In the genomic region with DNA sequence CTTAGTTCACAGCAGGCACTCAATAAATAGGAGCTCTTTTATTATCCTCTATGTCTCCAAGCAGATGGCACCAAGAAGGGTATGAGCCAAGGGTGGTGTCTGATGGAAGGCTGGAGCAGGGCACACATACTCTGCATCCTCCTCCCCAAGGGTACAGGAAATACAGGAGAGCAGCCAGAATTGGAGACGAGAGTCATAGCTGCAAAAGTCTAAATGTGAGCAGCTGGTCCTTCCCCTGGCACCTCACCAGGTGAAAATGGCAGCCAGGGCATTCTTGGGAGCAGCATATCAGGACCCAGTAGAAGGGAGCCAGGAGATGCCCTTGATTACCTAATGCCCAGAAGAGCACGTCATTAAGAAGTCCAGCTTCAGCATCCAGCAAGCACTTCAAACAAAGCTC, we compare ENCODE assay signal across 15 mouse cellular contexts.
DNase-seq lines count a peak whose midpoint lies in the region; ATAC-seq lines count a peak whose summit lies in the region.
"Had no signal": no experiment of that assay in that cellular context is flagged by ENCODE, and none has a peak within 500 bp of the region (broad histone marks: within the 10 kb centered on the region; RNA-seq: fewer than 3 reads in every experiment).

No protein-coding gene starts in this region.

- H3K27me3 ChIP-seq in forebrain, embryonic 15.5 days, result no peaks in the 10 kb centered on the region
- no peaks in the 10 kb centered on the region for H3K27me3 ChIP-seq in forebrain, embryonic 11.5 days (ENCODE audit: control insufficient read depth, insufficient read depth, low read length)
- H3K27me3 ChIP-seq: heart, embryonic 15.5 days; limb, embryonic 12.5 days; liver, embryonic 15.5 days; midbrain, embryonic 13.5 days had no signal

- H3K9me3 ChIP-seq in forebrain, embryonic 15.5 days, result no peaks in the 10 kb centered on the region
- no peaks in the 10 kb centered on the region for H3K9me3 ChIP-seq in forebrain, embryonic 11.5 days (ENCODE audit: control insufficient read depth, low read length)
- H3K9me3 ChIP-seq: heart, embryonic 15.5 days; limb, embryonic 12.5 days; liver, embryonic 15.5 days; midbrain, embryonic 13.5 days had no signal

- no peaks in the 10 kb centered on the region for H3K4me1 ChIP-seq in forebrain, embryonic 15.5 days
- H3K4me1 ChIP-seq in forebrain, embryonic 11.5 days (replicated peaks; ENCODE audit: control insufficient read depth, insufficient read depth, low read length), result no peaks in the 10 kb centered on the region
- H3K4me1 ChIP-seq: heart, embryonic 15.5 days; limb, embryonic 12.5 days; liver, embryonic 15.5 days; midbrain, embryonic 13.5 days had no signal

- H3K27ac ChIP-seq in forebrain, embryonic 15.5 days (replicated peaks), result peak overlapping the region; percentile 23; the same call in 1 of the 2 replicates
- H3K27ac ChIP-seq in forebrain, embryonic 11.5 days (ENCODE audit: low read depth, low read length), result no peak overlapping the region
- H3K27ac ChIP-seq: heart, embryonic 15.5 days; limb, embryonic 12.5 days; liver, embryonic 15.5 days; midbrain, embryonic 13.5 days had no signal

- H3K4me3 ChIP-seq in forebrain, embryonic 15.5 days, result no peak overlapping the region
- H3K4me3 ChIP-seq in forebrain, embryonic 11.5 days (ENCODE audit: low read depth, low read length), result no peak overlapping the region
- H3K4me3 ChIP-seq: heart, embryonic 15.5 days; limb, embryonic 12.5 days; liver, embryonic 15.5 days; midbrain, embryonic 13.5 days had no signal

- no peak for DNase-seq in forebrain, embryonic 11.5 days (ENCODE audit: low spot score)
- peak; percentile 72 for DNase-seq in left cerebral cortex, postnatal 4 days
- no peak for DNase-seq in left cerebral cortex, adult 11 months (ENCODE audit: low spot score)
- DNase-seq in cerebellum, postnatal 25 days, result peak; percentile 71 to 78
- DNase-seq in skeletal muscle tissue, adult 2 months (ENCODE audit: low read depth, low spot score), result peak; percentile 22
- DNase-seq in retina, postnatal 1 day, result no peak
- DNase-seq: embryo, embryonic 11 days; spleen, adult 18-20 months; thymus, postnatal 25 days had no signal

- no peak overlapping the region for H3K4me2 ChIP-seq in forebrain, embryonic 15.5 days (replicated peaks)
- H3K4me2 ChIP-seq in forebrain, embryonic 11.5 days (ENCODE audit: low read depth, low read length, severe bottlenecking), result no peak overlapping the region
- H3K4me2 ChIP-seq: heart, embryonic 15.5 days; limb, embryonic 12.5 days; liver, embryonic 15.5 days; midbrain, embryonic 13.5 days had no signal

- intact Hi-C loops in left cerebral cortex, postnatal 4 days (cut with DNase I), result no loop called here

- ATAC-seq in forebrain, embryonic 15.5 days (replicated peaks), result no peak
- no peak for ATAC-seq in forebrain, embryonic 11.5 days (replicated peaks; ENCODE audit: low FRiP score)
- no peak for ATAC-seq in erythroid progenitor cell, adult 5-6 weeks (replicated peaks; ENCODE audit: low FRiP score, poor library complexity, severe bottlenecking)
- ATAC-seq: midbrain, embryonic 13.5 days had no signal

- no peaks in the 10 kb centered on the region for H3K36me3 ChIP-seq in forebrain, embryonic 15.5 days
- H3K36me3 ChIP-seq in forebrain, embryonic 11.5 days (ENCODE audit: control insufficient read depth, insufficient read depth, low read length), result no peaks in the 10 kb centered on the region
- H3K36me3 ChIP-seq: heart, embryonic 15.5 days; limb, embryonic 12.5 days; liver, embryonic 15.5 days; midbrain, embryonic 13.5 days had no signal

- H3K9ac ChIP-seq in forebrain, embryonic 15.5 days (replicated peaks), result no peak overlapping the region
- no peak overlapping the region for H3K9ac ChIP-seq in forebrain, embryonic 11.5 days (ENCODE audit: low read length)
- H3K9ac ChIP-seq: heart, embryonic 15.5 days; limb, embryonic 12.5 days; liver, embryonic 15.5 days; midbrain, embryonic 13.5 days had no signal

- WGBS in forebrain, embryonic 15.5 days, result 68% methylated on average over 2 of the region's 2 CpGs
- 87% methylated on average over 2 of the region's 2 CpGs for WGBS in forebrain, embryonic 11.5 days

Comparison
In these comparisons a context has a peak if more than half of its experiments do, and no peak if none do; other contexts are left out.
1. DNase-seq: peak in left cerebral cortex, postnatal 4 days (single experiment), cerebellum, postnatal 25 days (2 of 2) and skeletal muscle tissue, adult 2 months (single experiment); none in forebrain, embryonic 11.5 days (single experiment), left cerebral cortex, adult 11 months (single experiment) and retina, postnatal 1 day (single experiment).